Mouse (Mus musculus) E14TG2a.4 (cell line): Measurements from ENCODE around the gene Cers1.

Source experiments
- CTCF ChIP-seq: conservative IDR thresholded peaks from 2 replicates; pipeline ENCODE4 v1.5.1; 2014; ENCODE audit warnings: low read length
- NANOG ChIP-seq: IDR thresholded peaks from 2 replicates; pipeline ENCODE4 v1.6.1; 2014; ENCODE audit warnings: borderline replicate concordance, low read length, mixed read lengths

- no peak for TF ChIP-seq CTCF
- TF ChIP-seq NANOG: no peak
Observed at GRCm38 (mm10) chr8:70343076-70343475, 27.5 kb downstream of the Cers1 start.
